Mouse (Mus musculus): ENCODE data around the gene Sorcs3.

Gene Sorcs3

GRCm38 (mm10) chr19:48391551-48391950 is 185.7 kb downstream of the Sorcs3 start:
- DNase-seq (ENCODE audit: low read depth), result no peak

- DNase-seq (ENCODE audit: low read depth), result no peak
These were observed 199.1 kb downstream of the Sorcs3 start for GRCm38 (mm10) chr19:48404774-48405495.

GRCm38 (mm10) chr19:48408221-48408620 is 202.4 kb downstream of the Sorcs3 start:
- no peak for DNase-seq (ENCODE audit: low read depth)

GRCm38 (mm10) chr19:48411332-48411731 is 205.5 kb downstream of the Sorcs3 start:
- no peak for DNase-seq (ENCODE audit: low read depth)

- DNase-seq (ENCODE audit: low read depth), result no peak
These were observed 208.0 kb downstream of the Sorcs3 start for GRCm38 (mm10) chr19:48413836-48414235.

- DNase-seq (ENCODE audit: low read depth), result no peak
These were observed 212.5 kb downstream of the Sorcs3 start for GRCm38 (mm10) chr19:48418356-48418755.

- DNase-seq (ENCODE audit: low read depth), result no peak
These were observed 223.4 kb downstream of the Sorcs3 start for GRCm38 (mm10) chr19:48429263-48429662.

- DNase-seq (ENCODE audit: low read depth), result no peak
These were observed 223.9 kb downstream of the Sorcs3 start for GRCm38 (mm10) chr19:48429755-48430154.

GRCm38 (mm10) chr19:48430328-48430727 is 224.5 kb downstream of the Sorcs3 start:
- no peak for DNase-seq (ENCODE audit: low read depth)

- no peak for DNase-seq (ENCODE audit: low read depth)
These were observed 232.6 kb downstream of the Sorcs3 start for GRCm38 (mm10) chr19:48438450-48438849.

GRCm38 (mm10) chr19:48461141-48461540 is 255.3 kb downstream of the Sorcs3 start:
- DNase-seq (ENCODE audit: low read depth), result no peak

- no peak for DNase-seq (ENCODE audit: low read depth)
These were observed 256.6 kb downstream of the Sorcs3 start for GRCm38 (mm10) chr19:48462426-48462825.

GRCm38 (mm10) chr19:48463494-48463893 is 257.7 kb downstream of the Sorcs3 start:
- DNase-seq (ENCODE audit: low read depth), result no peak

- no peak for DNase-seq (ENCODE audit: low read depth)
These were observed 261.6 kb downstream of the Sorcs3 start for GRCm38 (mm10) chr19:48467471-48467870.

GRCm38 (mm10) chr19:48469791-48470410 is 264.1 kb downstream of the Sorcs3 start:
- no peak for DNase-seq (ENCODE audit: low read depth)

- no peak for DNase-seq (ENCODE audit: low read depth)
These were observed 266.1 kb downstream of the Sorcs3 start for GRCm38 (mm10) chr19:48471927-48472326.

- DNase-seq (ENCODE audit: low read depth), result no peak
These were observed 270.1 kb downstream of the Sorcs3 start for GRCm38 (mm10) chr19:48475784-48476410.

GRCm38 (mm10) chr19:48478864-48479263 is 273.0 kb downstream of the Sorcs3 start:
- DNase-seq (ENCODE audit: low read depth), result no peak

GRCm38 (mm10) chr19:48482946-48483345 is 277.1 kb downstream of the Sorcs3 start:
- no peak for DNase-seq (ENCODE audit: low read depth)

- DNase-seq (ENCODE audit: low read depth), result no peak
These were observed 285.3 kb downstream of the Sorcs3 start for GRCm38 (mm10) chr19:48491111-48491510.

GRCm38 (mm10) chr19:48503896-48504620 is 298.2 kb downstream of the Sorcs3 start:
- DNase-seq (ENCODE audit: low read depth), result no peak

- no peak for DNase-seq (ENCODE audit: low read depth)
These were observed 318.0 kb downstream of the Sorcs3 start for GRCm38 (mm10) chr19:48523803-48524202.
